Mouse (Mus musculus): ENCODE results near the gene Irf4. TPM values are rescaled to one million over a fixed set of nuclear protein-coding genes. Genes with fewer than 3 reads are reported as not detected.

Gene Irf4
- polyA plus RNA-seq, 1 experiment from 2014 or later, result 0.03 TPM

- Histone ChIP-seq H3K4me1 (replicated peaks) (no peaks in the 10 kb centered on the region), H3K36me3 (no peaks in the 10 kb centered on the region), H3K27me3 (no peaks in the 10 kb centered on the region), H3K27ac (replicated peaks) (no peak overlapping the region), H3K9me3 (no peaks in the 10 kb centered on the region), H3K4me3 (no peak overlapping the region), H3K4me2 (no peak overlapping the region), H3K9ac (no peak overlapping the region)
- 91% methylated on average over 6 of the region's 6 CpGs for WGBS
- no peak for ATAC-seq (ENCODE audit: low FRiP score, low read depth)
Observed at GRCm38 (mm10) chr13:30767477-30768127, 18.6 kb downstream of the Irf4 start.

- Histone ChIP-seq H3K4me2 (no peak overlapping the region), H3K9me3 (no peaks in the 10 kb centered on the region), H3K36me3 (no peaks in the 10 kb centered on the region), H3K4me3 (no peak overlapping the region), H3K27me3 (no peaks in the 10 kb centered on the region), H3K9ac (no peak overlapping the region), H3K27ac (replicated peaks) (no peak overlapping the region), H3K4me1 (replicated peaks) (no peaks in the 10 kb centered on the region)
- ATAC-seq (ENCODE audit: low FRiP score, low read depth), result no peak
- WGBS, result 91% methylated on average over 2 of the region's 2 CpGs
Observed at GRCm38 (mm10) chr13:30776021-30776420, 27.0 kb downstream of the Irf4 start.

GRCm38 (mm10) chr13:30777678-30778179, 28.7 kb downstream of the Irf4 start:
- Histone ChIP-seq H3K27me3 (no peaks in the 10 kb centered on the region), H3K9ac (no peak overlapping the region), H3K27ac (replicated peaks) (no peak overlapping the region), H3K4me3 (no peak overlapping the region), H3K36me3 (no peaks in the 10 kb centered on the region), H3K4me2 (no peak overlapping the region), H3K9me3 (no peaks in the 10 kb centered on the region), H3K4me1 (replicated peaks) (no peaks in the 10 kb centered on the region)
- no peak for ATAC-seq (ENCODE audit: low FRiP score, low read depth)
- WGBS, result 78% methylated on average over 11 of the region's 11 CpGs

GRCm38 (mm10) chr13:30781905-30782304, 32.9 kb downstream of the Irf4 start:
- H3K4me3 ChIP-seq, result no peak overlapping the region
- ATAC-seq (ENCODE audit: low FRiP score, low read depth), result no peak
- H3K27me3 ChIP-seq, result no peaks in the 10 kb centered on the region
- H3K9me3 ChIP-seq, result no peaks in the 10 kb centered on the region
- H3K9ac ChIP-seq, result no peak overlapping the region
- no peaks in the 10 kb centered on the region for H3K36me3 ChIP-seq
- no peak overlapping the region for H3K27ac ChIP-seq (replicated peaks)
- H3K4me1 ChIP-seq (replicated peaks), result no peaks in the 10 kb centered on the region
- WGBS, result 80% methylated on average over 2 of the region's 2 CpGs
- H3K4me2 ChIP-seq, result no peak overlapping the region

- H3K36me3 ChIP-seq, result no peaks in the 10 kb centered on the region
- no peak for ATAC-seq (ENCODE audit: low FRiP score, low read depth)
- H3K9ac ChIP-seq, result no peak overlapping the region
- no peaks in the 10 kb centered on the region for H3K27me3 ChIP-seq
- H3K27ac ChIP-seq (replicated peaks), result no peak overlapping the region
- H3K4me2 ChIP-seq, result no peak overlapping the region
- no peaks in the 10 kb centered on the region for H3K4me1 ChIP-seq (replicated peaks)
- H3K4me3 ChIP-seq, result no peak overlapping the region
- no peaks in the 10 kb centered on the region for H3K9me3 ChIP-seq
- 45% methylated on average over 8 of the region's 8 CpGs for WGBS
Observed at GRCm38 (mm10) chr13:30782419-30782818, 33.4 kb downstream of the Irf4 start.

GRCm38 (mm10) chr13:30785423-30786040, 36.5 kb downstream of the Irf4 start:
- 91% methylated on average over 4 of the region's 4 CpGs for WGBS
- Histone ChIP-seq H3K27me3 (no peaks in the 10 kb centered on the region), H3K9ac (no peak overlapping the region), H3K36me3 (no peaks in the 10 kb centered on the region), H3K4me3 (no peak overlapping the region), H3K4me2 (no peak overlapping the region), H3K27ac (replicated peaks) (no peak overlapping the region), H3K9me3 (no peaks in the 10 kb centered on the region), H3K4me1 (replicated peaks) (no peaks in the 10 kb centered on the region)
- ATAC-seq (ENCODE audit: low FRiP score, low read depth), result no peak

GRCm38 (mm10) chr13:30786235-30787035, 37.4 kb downstream of the Irf4 start:
- no peak overlapping the region for H3K9ac ChIP-seq
- ATAC-seq (ENCODE audit: low FRiP score, low read depth), result peak; percentile 63; the same call in 1 of the 2 replicates
- no peaks in the 10 kb centered on the region for H3K27me3 ChIP-seq
- no peaks in the 10 kb centered on the region for H3K36me3 ChIP-seq
- H3K4me2 ChIP-seq, result no peak overlapping the region
- H3K4me1 ChIP-seq (replicated peaks), result no peaks in the 10 kb centered on the region
- no peaks in the 10 kb centered on the region for H3K9me3 ChIP-seq
- WGBS, result 82% methylated on average over 5 of the region's 5 CpGs
- no peak overlapping the region for H3K27ac ChIP-seq (replicated peaks)
- H3K4me3 ChIP-seq, result no peak overlapping the region

GRCm38 (mm10) chr13:30787036-30787320, 38.0 kb downstream of the Irf4 start:
- H3K4me1 ChIP-seq (replicated peaks), result no peaks in the 10 kb centered on the region
- ATAC-seq (ENCODE audit: low FRiP score, low read depth), result no peak
- WGBS, result 38% methylated on average over 2 of the region's 2 CpGs

GRCm38 (mm10) chr13:30787556-30787955, 38.5 kb downstream of the Irf4 start:
- no peak for ATAC-seq (ENCODE audit: low FRiP score, low read depth)
- H3K4me3 ChIP-seq, result no peak overlapping the region
- no peaks in the 10 kb centered on the region for H3K9me3 ChIP-seq
- no peaks in the 10 kb centered on the region for H3K4me1 ChIP-seq (replicated peaks)
- no peaks in the 10 kb centered on the region for H3K27me3 ChIP-seq
- H3K9ac ChIP-seq, result no peak overlapping the region
- no peaks in the 10 kb centered on the region for H3K36me3 ChIP-seq
- no peak overlapping the region for H3K27ac ChIP-seq (replicated peaks)
- 79% methylated on average over 2 of the region's 2 CpGs for WGBS
- no peak overlapping the region for H3K4me2 ChIP-seq

More at GRCm38 (mm10) chr13:30787036-30787320, 38.0 kb downstream of the Irf4 start:
- H3K9ac ChIP-seq, result no peak overlapping the region
- no peak overlapping the region for H3K4me3 ChIP-seq
- H3K9me3 ChIP-seq, result no peaks in the 10 kb centered on the region
- no peaks in the 10 kb centered on the region for H3K36me3 ChIP-seq
- H3K27ac ChIP-seq (replicated peaks), result no peak overlapping the region
- no peak overlapping the region for H3K4me2 ChIP-seq
- H3K27me3 ChIP-seq, result no peaks in the 10 kb centered on the region

- Histone ChIP-seq H3K4me1 (replicated peaks) (no peaks in the 10 kb centered on the region), H3K9me3 (no peaks in the 10 kb centered on the region), H3K36me3 (no peaks in the 10 kb centered on the region), H3K4me2 (no peak overlapping the region), H3K4me3 (no peak overlapping the region), H3K9ac (no peak overlapping the region), H3K27me3 (no peaks in the 10 kb centered on the region), H3K27ac (replicated peaks) (no peak overlapping the region)
- 91% methylated on average over 4 of the region's 4 CpGs for WGBS
- ATAC-seq (ENCODE audit: low FRiP score, low read depth), result no peak
Observed at GRCm38 (mm10) chr13:30787960-30788359, 38.9 kb downstream of the Irf4 start.

GRCm38 (mm10) chr13:30788421-30788820, 39.4 kb downstream of the Irf4 start:
- Histone ChIP-seq H3K27ac (replicated peaks) (no peak overlapping the region), H3K4me3 (no peak overlapping the region), H3K9ac (no peak overlapping the region), H3K4me1 (replicated peaks) (no peaks in the 10 kb centered on the region), H3K4me2 (no peak overlapping the region), H3K9me3 (no peaks in the 10 kb centered on the region), H3K27me3 (no peaks in the 10 kb centered on the region), H3K36me3 (no peaks in the 10 kb centered on the region)
- no peak for ATAC-seq (ENCODE audit: low FRiP score, low read depth)
- 85% methylated on average over 3 of the region's 3 CpGs for WGBS

- Histone ChIP-seq H3K9me3 (no peaks in the 10 kb centered on the region), H3K27ac (replicated peaks) (no peak overlapping the region), H3K9ac (no peak overlapping the region), H3K4me2 (no peak overlapping the region), H3K4me1 (replicated peaks) (no peaks in the 10 kb centered on the region), H3K36me3 (no peaks in the 10 kb centered on the region), H3K4me3 (no peak overlapping the region), H3K27me3 (no peaks in the 10 kb centered on the region)
- 73% methylated on average over 5 of the region's 5 CpGs for WGBS
- no peak for ATAC-seq (ENCODE audit: low FRiP score, low read depth)
Observed at GRCm38 (mm10) chr13:30790016-30790415, 41.0 kb downstream of the Irf4 start.
